Mouse (Mus musculus): ENCODE results near the gene Adgrl4.

The Adgrl4 gene

DNA sequence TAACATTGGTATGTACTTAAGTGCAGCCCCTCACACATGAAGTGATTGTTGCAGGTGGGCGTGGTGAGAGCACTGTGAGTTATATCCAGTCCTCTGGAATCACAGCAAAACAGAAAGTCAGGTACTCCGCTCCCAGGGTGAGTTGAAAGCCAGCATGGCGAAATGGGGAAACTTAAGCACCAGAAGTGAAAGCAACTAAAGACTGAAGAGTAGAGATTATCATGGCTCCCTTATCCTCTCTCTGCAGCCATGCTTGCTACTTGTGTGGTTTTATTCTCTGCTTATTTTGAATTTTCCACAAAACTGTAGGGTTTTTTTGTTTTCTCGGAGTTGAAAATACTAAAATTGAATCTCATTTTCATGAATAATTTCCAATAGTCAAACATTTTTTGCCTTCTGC, 51.2 kb downstream of the Adgrl4 start:
- no peak for DNase-seq (ENCODE audit: low spot score)

DNA sequence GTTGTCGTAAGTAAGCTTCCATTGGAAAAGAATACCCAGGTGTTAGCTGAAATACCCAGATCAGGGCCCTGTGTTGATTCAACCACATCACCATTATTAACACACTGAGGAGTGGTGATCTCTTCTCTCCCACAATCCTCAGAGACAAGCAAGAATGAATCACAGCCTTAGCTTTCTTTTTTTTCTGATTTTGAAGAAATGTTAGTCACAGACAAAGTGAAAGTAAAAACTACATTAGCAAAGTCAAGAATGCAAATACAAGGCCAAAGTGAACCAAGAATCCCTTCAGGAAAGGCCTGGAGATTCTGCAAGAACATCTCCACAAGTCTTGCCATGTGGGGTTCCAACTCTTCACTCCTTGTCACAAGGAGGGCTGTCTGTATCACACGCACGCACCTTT, 67.9 kb downstream of the Adgrl4 start:
- no peak for DNase-seq (ENCODE audit: low spot score)

DNA sequence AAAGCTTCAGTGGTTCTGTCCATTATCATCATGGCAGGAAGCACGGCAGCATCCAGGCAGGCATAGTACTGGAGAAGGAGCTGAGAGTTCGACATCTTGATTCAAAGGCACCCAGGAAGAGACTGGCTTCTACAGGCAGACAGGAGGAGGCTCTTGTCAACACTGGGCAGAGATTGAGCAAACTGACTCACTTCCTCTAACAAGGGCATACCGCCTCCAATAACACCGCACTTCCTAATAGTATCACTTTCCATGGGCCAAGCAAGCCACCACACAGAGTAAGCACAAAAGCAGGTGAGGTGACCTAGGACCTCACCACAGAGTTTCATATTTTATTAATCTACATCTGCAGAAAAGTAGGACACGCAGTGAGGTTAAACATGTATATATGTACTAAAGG, 73.5 kb downstream of the Adgrl4 start:
- DNase-seq (ENCODE audit: low spot score) = no peak

DNA sequence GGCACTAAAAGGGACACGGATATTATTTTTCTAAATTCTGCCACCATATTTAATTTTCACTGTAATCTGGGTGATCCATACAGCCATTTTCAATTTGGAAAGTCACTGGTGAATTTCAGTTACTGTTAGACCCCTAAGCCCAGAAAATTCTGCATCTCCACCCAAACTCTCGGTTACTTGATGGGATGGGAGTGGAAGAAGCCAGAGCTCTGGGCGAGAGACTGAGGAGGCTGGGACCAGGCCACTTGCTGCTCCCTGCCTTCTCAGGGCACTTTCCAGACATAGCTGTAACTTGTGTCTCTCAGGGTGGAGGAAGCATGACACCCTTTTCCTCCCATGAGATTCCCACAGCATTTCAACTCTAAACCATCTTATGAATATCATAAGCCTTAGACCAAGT, 109.5 kb downstream of the Adgrl4 start:
- DNase-seq (ENCODE audit: low spot score) = no peak

DNA sequence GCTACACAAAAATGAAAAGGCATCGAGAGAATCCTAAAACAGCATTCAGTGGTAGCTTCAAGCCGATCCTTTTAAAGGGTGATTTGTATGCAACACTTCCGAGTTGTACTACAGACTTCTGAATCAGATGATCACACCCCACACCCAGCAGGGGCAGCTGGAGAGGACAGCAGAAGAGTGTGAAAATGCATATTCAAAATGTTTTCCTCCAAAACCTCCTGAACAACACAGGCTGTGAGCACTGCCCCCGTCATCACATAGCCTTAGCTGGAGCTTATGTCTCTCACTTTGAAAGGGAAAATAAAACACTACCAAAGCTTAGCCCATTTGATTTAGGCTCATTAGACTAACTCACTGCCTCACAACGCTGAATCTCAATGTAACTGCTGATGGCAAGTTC, 113.3 kb downstream of the Adgrl4 start:
- no peak for DNase-seq (ENCODE audit: low spot score)

DNA sequence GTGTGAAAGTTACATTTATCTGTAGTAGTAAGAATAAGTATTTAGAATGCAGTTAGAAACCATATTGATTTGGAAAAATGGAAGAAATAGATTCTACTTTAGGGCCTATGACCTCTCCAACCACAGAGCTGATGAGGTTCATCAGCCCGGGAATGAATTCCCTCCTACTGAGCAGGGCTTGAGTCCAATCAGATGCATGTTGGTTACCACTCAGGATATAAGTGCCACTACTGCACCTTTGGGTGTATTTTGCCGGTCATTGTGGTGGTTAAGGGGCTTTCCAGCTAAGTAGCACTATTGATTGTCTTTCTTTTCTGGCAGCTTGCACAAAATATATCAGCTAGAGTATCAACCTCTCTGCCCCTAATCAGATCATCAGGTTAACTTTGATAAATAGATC, 118.9 kb downstream of the Adgrl4 start:
- no peak for DNase-seq (ENCODE audit: low spot score)

DNA sequence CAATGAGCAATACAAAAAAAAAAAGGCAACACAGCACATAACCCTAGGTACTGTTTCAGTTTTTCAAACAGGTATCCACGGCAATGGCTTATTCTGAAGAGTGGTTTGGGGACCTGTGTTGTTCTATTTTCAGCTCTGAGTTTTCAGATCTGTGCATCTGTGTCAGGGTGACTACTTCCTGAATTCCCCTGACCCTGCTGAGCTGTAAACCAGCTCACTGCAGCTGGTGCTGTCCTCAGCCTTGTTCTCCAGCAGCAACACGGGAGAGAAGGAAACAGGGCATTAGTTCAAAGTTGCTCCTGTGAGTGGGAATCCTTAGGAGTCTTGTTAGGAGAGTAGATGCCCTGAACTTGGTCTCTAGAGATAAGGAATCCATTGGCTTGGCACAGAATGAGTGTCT, 119.4 kb downstream of the Adgrl4 start:
- no peak for DNase-seq (ENCODE audit: low spot score)

DNA sequence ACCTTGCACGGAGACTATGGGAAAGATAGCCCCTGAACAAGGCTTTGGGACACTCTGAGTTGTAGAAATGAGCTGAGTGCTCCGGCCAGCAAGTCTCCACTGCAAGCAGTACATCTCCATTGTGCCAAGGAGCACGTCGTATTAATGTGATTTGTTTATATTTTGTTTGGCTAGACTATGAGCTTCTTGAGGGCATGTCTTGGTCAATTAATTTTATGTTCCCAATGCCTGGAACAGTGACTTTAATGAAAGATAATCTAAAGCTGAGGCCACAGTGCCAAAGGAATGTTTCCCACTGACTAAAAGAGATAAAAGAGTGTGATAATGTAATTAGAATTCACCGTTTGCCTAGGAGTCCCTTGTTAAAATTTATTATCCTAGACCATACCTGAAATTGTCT, 119.9 kb downstream of the Adgrl4 start:
- no peak for DNase-seq (ENCODE audit: low spot score)

DNA sequence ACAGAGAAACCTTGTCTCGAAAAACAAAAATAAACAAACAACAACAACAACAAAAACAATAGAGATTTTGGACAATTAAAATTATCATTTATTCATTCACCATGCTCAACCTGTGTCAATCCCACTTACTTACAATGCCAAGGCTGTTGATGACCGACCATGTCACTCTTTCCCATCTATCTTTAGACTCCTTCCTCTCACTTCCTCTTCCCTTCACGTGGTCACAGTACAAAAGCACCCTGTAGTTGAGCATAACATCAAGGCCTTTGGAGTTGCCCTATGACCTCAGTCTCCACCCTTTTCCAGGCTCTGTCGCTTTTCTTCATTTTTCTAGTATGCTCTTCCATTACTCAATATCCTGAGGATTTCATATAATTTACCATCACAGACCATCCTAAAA, 120.7 kb downstream of the Adgrl4 start:
- no peak for DNase-seq (ENCODE audit: low spot score)

DNA sequence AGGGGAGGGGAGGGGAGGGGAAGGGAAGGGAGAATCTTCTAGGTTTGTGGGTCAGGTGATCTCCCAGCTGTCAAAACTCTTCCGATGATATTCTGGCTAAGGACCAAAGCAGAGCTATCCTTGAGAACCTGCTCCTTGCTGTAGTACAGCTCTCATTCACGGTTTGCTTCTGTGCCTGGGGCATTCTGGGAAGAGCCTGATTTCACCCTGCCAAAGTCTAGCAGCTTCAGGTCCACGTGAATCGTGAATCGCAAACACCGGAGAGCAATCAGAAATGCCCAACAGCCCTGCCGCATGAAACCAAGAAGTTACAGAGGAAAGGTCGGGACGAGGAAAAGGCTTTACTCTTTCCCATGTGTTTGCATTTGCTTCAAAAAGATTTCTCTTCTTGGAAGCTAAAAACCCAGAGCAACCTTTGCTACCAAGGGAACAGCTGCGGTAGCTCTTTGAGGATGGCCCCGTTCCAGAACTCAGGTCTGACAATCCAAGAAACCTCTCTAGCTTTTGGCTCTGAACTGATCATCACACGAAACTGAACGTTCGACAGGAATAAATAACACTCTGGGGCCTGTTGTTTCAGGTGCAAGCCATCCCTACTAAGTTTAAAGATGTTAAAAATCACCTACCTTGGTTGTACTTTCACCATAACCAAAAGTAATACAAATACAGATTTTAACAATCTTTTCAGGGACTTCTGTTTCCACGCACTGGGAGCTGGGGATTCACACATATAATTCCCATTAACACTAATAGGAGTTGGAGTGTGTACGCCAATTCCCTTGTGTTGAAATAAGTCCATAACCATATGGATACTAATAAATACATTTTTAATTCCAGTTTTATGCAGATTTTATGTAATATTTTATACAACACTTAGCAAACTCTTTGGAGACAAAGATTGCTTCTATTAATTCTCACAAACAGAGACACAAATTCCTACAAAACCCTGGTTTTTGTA, 128.3 kb downstream of the Adgrl4 start:
- no peak for DNase-seq (ENCODE audit: low spot score)

DNA sequence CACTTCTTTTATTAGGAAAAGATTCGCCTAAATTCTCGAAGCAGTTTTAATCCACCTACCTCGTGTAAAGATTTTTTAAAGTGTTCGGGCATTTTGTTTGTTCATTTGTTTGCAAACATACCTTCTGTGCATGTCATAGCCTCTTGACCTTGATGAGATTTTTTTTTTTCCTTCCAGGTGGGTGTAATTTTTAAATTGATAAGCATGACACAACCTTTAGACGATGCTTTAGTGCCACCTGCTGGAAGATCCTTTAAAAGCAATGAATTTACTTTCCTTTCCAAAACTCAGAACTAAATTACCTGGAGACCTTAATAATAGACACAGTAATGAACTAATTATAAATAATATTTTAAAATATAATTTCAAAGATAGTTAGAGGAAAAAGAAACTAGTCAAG, 128.9 kb downstream of the Adgrl4 start:
- no peak for DNase-seq (ENCODE audit: low spot score)

DNA sequence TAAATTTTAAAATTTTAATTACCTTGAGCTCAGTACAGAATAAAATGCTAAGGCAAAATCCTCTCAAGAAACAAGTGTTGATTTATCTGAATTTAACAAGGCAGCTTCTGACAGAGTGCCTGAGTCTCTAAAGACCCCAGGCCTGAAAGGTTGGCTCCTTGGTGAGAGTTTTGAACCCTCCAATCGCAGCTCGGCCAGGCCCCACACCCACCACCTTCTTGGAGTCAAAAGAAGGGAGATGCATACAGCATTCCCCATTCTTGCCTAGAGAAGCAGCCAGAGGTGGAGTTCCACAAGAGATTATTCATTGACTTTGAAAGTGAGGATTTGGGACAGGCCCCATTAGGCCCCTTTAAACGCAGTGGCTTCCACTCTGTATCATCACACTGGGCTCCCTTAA, 129.9 kb downstream of the Adgrl4 start:
- DNase-seq (ENCODE audit: low spot score) = no peak

DNA sequence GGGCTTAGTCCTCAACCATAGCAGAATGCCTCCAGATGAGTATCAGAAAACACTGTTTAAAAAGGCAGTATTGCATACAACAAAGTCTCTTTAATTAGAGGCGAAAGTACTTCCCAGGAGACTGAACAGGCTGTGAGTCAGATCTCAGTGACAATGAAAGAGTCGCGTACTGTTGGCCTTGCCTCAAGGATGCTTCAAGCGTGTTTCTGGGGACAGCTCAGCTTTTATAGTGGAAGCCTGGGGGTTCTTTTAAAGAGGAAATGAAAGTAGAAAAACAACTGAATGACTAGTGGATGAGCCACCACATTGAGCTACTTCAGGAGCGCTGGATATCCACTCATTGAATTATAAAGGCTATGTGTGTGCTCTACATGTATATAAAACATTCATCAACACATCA, 134.4 kb downstream of the Adgrl4 start:
- no peak for DNase-seq (ENCODE audit: low spot score)

DNA sequence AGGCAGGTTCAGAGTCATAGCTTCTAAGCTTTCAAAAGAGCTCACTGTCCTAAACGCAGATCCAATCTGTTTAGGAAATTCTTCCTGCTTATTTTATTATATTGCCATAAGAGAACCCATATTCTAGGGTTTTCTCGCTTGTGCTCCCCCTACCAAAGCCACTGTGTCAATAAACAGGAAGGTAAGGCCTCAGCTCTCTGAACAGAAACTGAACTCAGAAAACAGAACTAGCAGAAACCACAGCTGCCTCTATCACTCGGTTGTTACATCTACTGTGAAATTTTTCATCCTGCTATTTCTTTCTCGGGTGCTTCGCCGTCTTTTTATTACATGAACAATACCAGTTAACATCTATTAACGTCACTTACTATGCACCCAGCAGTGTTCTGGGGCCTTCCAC, 137.6 kb downstream of the Adgrl4 start:
- DNase-seq (ENCODE audit: low spot score) = no peak

DNA sequence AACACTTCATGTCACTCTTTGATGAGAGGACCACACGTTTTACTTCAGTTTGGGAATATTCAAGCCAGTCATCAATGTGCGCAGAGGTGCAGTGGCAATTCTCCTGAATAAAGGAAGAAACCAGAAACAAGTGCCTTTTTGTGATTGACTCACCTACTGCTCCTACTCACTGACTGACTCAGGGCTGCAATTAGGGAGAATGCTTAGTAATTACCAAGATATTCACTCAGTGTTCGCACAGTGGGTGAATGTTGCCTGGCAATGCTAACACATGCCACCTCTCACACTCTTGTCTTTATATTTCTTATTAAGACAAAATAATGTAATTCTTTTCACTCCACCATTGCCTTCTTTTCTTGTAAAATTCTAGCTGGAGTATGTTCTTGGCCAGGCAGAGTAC, 138.5 kb downstream of the Adgrl4 start:
- DNase-seq (ENCODE audit: low spot score) = no peak

DNA sequence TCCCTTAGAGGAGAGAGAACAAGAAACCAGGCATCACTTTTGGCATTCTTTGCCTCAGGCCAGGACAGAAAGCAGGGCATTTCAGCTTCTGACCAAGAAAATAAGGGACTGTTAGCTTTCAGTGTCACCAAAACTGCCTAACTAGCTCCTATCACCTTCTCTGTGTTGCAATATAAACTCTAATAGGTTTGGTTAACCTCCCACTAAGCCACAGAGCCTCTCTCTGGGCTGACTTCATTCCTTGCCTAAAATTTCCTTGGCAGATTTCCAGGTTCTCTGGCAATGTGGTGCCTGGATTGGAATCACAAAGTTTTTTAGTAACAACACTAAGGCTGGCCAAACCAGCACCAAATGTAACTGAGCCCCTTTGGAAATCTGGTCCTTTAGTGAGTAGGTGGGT, 154.2 kb downstream of the Adgrl4 start:
- no peak for DNase-seq (ENCODE audit: low spot score)
